9 mouse cellular contexts compared by ENCODE assay signal in the genomic region with DNA sequence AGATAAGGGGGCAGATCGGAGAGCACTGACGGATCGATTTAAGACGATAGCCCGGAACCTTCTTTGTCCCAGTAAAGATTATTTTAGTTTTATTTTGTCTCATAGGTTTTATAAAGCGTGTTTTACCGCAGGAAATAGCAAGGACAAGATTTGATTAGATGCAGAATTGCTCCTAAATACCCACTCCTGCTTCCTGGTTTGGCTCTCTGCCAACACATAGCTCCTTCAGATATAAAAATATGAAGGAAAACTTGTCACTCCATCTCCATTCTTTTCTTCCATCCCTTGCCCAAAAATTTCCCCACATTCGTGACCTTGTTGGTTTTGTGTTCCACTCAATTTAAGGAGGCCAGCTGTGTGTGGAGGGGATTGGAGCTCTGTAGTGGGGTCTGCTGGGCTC. TPM values are rescaled to one million over a fixed set of nuclear protein-coding genes. Genes with fewer than 3 reads are reported as not detected.
DNase-seq lines count a peak whose midpoint lies in the region; ATAC-seq and TF ChIP-seq lines count a peak whose summit lies in the region.
"Had no signal": no experiment of that assay in that cellular context is flagged by ENCODE, and none has a peak within 500 bp of the region (broad histone marks: within the 10 kb centered on the region; RNA-seq: fewer than 3 reads in every experiment).

No protein-coding gene starts in this region.

- TF ChIP-seq CTCF in lung, embryonic 14.5 days (IDR thresholded peaks at IDR 0.05; ENCODE audit: low read depth), result no peak

- 0 out of 2 replicates have a peak overlapping the region, but pooled peaks have one; percentile 32 for H3K9ac ChIP-seq in lung, embryonic 14.5 days
- H3K9ac ChIP-seq in embryonic facial prominence, embryonic 14.5 days (ENCODE audit: low read depth, low read length), result no peak overlapping the region
- H3K9ac ChIP-seq in intestine, embryonic 16.5 days (ENCODE audit: low read depth, low read length), result 0 out of 2 replicates have a peak overlapping the region, but pooled peaks have one; percentile 62
- peak overlapping the region; percentile 84 for H3K9ac ChIP-seq in neural tube, embryonic 14.5 days (replicated peaks; ENCODE audit: low read depth, low read length)

- H3K4me1 ChIP-seq in lung, embryonic 14.5 days (ENCODE audit: insufficient read depth), result peaks cover 8% of the 10 kb centered on the region; the same call in 1 of the 2 replicates
- H3K4me1 ChIP-seq in embryonic facial prominence, embryonic 14.5 days (ENCODE audit: control insufficient read depth, insufficient read depth, low read length), result no peaks in the 10 kb centered on the region
- peaks cover 5% of the 10 kb centered on the region for H3K4me1 ChIP-seq in intestine, embryonic 16.5 days (ENCODE audit: control insufficient read depth, insufficient read depth, low read length)
- H3K4me1 ChIP-seq in neural tube, embryonic 14.5 days (ENCODE audit: control insufficient read depth, insufficient read depth, low read length), result peaks cover 19% of the 10 kb centered on the region

- peaks cover 15% of the 10 kb centered on the region; the same call in 1 of the 2 replicates for H3K27me3 ChIP-seq in lung, embryonic 14.5 days (ENCODE audit: insufficient read depth, low read length)
- peaks cover 23% of the 10 kb centered on the region for H3K27me3 ChIP-seq in embryonic facial prominence, embryonic 14.5 days (replicated peaks; ENCODE audit: control insufficient read depth, insufficient read depth, low read length)
- peaks cover 8% of the 10 kb centered on the region for H3K27me3 ChIP-seq in intestine, embryonic 16.5 days (replicated peaks; ENCODE audit: control insufficient read depth, insufficient read depth, low read length)
- H3K27me3 ChIP-seq in neural tube, embryonic 14.5 days (ENCODE audit: control insufficient read depth, insufficient read depth, low read length), result no peaks in the 10 kb centered on the region

- DNase-seq in lung, embryonic 14.5 days, result peak; percentile 26
- no peak for DNase-seq in lung, adult 18-20 months
- no peak for DNase-seq in embryonic facial prominence, embryonic 14.5 days (ENCODE audit: low spot score)
- no peak for DNase-seq in thymus, postnatal 4 days
- DNase-seq in spleen, postnatal 4 days (ENCODE audit: low spot score in 2 of 2), result no peak
- DNase-seq in adrenal gland, postnatal 36 days, result no peak
- DNase-seq: left cerebral cortex, postnatal 4 days had no signal

- ATAC-seq in lung, embryonic 14.5 days (ENCODE audit: insufficient read depth), result no peak
- no peak for ATAC-seq in embryonic facial prominence, embryonic 14.5 days (ENCODE audit: low read depth)
- no peak for ATAC-seq in intestine, embryonic 16.5 days
- no peak for ATAC-seq in neural tube, embryonic 14.5 days (ENCODE audit: low read depth)

- H3K4me2 ChIP-seq in lung, embryonic 14.5 days, result peak overlapping the region; percentile 100
- peak overlapping the region; percentile 99 for H3K4me2 ChIP-seq in embryonic facial prominence, embryonic 14.5 days (ENCODE audit: low read depth, low read length)
- peak overlapping the region; percentile 100 for H3K4me2 ChIP-seq in intestine, embryonic 16.5 days (ENCODE audit: low read depth, low read length)
- H3K4me2 ChIP-seq in neural tube, embryonic 14.5 days (ENCODE audit: low read depth, low read length), result peak overlapping the region; percentile 92

- no peak overlapping the region for H3K27ac ChIP-seq in lung, embryonic 14.5 days (ENCODE audit: low read depth)
- H3K27ac ChIP-seq in embryonic facial prominence, embryonic 14.5 days (replicated peaks; ENCODE audit: low read depth, low read length), result no peak overlapping the region
- no peak overlapping the region for H3K27ac ChIP-seq in intestine, embryonic 16.5 days (ENCODE audit: low read length)
- no peak overlapping the region for H3K27ac ChIP-seq in neural tube, embryonic 14.5 days (ENCODE audit: low read depth, low read length)

- no peaks in the 10 kb centered on the region for H3K9me3 ChIP-seq in lung, embryonic 14.5 days (ENCODE audit: low read depth, low read length)
- H3K9me3 ChIP-seq in embryonic facial prominence, embryonic 14.5 days (ENCODE audit: control insufficient read depth, low read length), result no peaks in the 10 kb centered on the region
- no peaks in the 10 kb centered on the region for H3K9me3 ChIP-seq in intestine, embryonic 16.5 days (ENCODE audit: control insufficient read depth, low read length)
- H3K9me3 ChIP-seq in neural tube, embryonic 14.5 days (ENCODE audit: control insufficient read depth, low read length), result no peaks in the 10 kb centered on the region

- peak overlapping the region; percentile 62 for H3K4me3 ChIP-seq in lung, embryonic 14.5 days (ENCODE audit: low read depth, low read length)
- H3K4me3 ChIP-seq in embryonic facial prominence, embryonic 14.5 days (ENCODE audit: low read depth, low read length), result peak overlapping the region; percentile 69
- H3K4me3 ChIP-seq in intestine, embryonic 16.5 days (ENCODE audit: low read length), result peak overlapping the region; percentile 73
- peak overlapping the region; percentile 80 for H3K4me3 ChIP-seq in neural tube, embryonic 14.5 days (ENCODE audit: low read depth, low read length)

- WGBS in lung, embryonic 14.5 days, result 5% methylated on average over 8 of the region's 8 CpGs
- WGBS in embryonic facial prominence, embryonic 14.5 days, result 5% methylated on average over 8 of the region's 8 CpGs
- WGBS in intestine, embryonic 16.5 days, result 9% methylated on average over 8 of the region's 8 CpGs
- WGBS in neural tube, embryonic 14.5 days, result 8% methylated on average over 8 of the region's 8 CpGs

- no peaks in the 10 kb centered on the region for H3K36me3 ChIP-seq in lung, embryonic 14.5 days (ENCODE audit: insufficient read depth)
- no peaks in the 10 kb centered on the region for H3K36me3 ChIP-seq in embryonic facial prominence, embryonic 14.5 days (ENCODE audit: control insufficient read depth, insufficient read depth, low read length)
- H3K36me3 ChIP-seq in intestine, embryonic 16.5 days (ENCODE audit: control insufficient read depth, insufficient read depth, low read length), result no peaks in the 10 kb centered on the region
- no peaks in the 10 kb centered on the region for H3K36me3 ChIP-seq in neural tube, embryonic 14.5 days (ENCODE audit: control insufficient read depth, insufficient read depth, low read length)

RNA-seq across cellular contexts. Expression of a gene that starts 1.2 kb away (rescaled TPM):
- polyA plus RNA-seq in lung, embryonic 14.5 days (2014; fragmentation: Nextera tagmentation; extraction: Ambion mirVana), result 6.3 and 7.4 TPM in 2 replicates
- 5.4 and 5.6 TPM in 2 replicates for polyA plus RNA-seq in embryonic facial prominence, embryonic 14.5 days (2014; fragmentation: Nextera tagmentation; extraction: Ambion mirVana)
- polyA plus RNA-seq in intestine, embryonic 16.5 days (2015; fragmentation: Nextera tagmentation; extraction: Ambion mirVana), result 3.1 and 3.7 TPM in 2 replicates
- polyA plus RNA-seq in neural tube, embryonic 14.5 days (2014; fragmentation: Nextera tagmentation; extraction: Ambion mirVana), result 37.8 and 39.1 TPM in 2 replicates
- total RNA-seq in adrenal gland, postnatal 36 days (2021), result 10 to 100 TPM; 15.2 to 16.2 TPM
